ENCODE assay signal across 11 mouse cellular contexts in the genomic region with DNA sequence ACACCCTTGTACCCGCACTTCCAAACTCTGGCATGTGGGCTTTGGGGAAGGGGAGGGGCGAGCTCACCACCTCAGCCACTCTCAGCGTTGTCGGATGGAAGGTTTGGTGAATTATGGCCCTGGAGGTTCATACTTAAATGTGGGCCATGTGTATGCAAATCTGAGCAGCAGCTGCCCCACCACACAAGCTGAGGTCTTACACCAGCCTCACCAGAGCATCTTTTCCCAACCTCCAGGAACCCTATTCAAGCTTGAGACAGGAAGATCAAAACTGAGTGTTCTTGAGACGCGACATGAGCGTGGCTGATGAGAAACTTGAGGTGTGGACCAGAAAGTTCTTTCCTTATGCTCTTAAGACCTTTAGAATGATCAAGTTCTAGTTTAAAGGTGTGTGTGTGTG. TPM values are rescaled to one million over a fixed set of nuclear protein-coding genes. Genes with fewer than 3 reads are reported as not detected.
DNase-seq lines count a peak whose midpoint lies in the region; ATAC-seq lines count a peak whose summit lies in the region.
"Had no signal": no experiment of that assay in that cellular context is flagged by ENCODE, and none has a peak within 500 bp of the region (broad histone marks: within the 10 kb centered on the region; RNA-seq: fewer than 3 reads in every experiment).

No protein-coding gene starts in this region.

- DNase-seq in forebrain, embryonic 11.5 days (ENCODE audit: low spot score): no peak
- no peak for DNase-seq in midbrain, embryonic 10.5 days (ENCODE audit: low spot score)
- no peak for DNase-seq in midbrain, embryonic 14.5 days
- DNase-seq in liver, embryonic 13.5 days: no peak
- no peak for DNase-seq in urinary bladder, adult 2 months (ENCODE audit: low spot score)
- DNase-seq in adrenal gland, postnatal 14 days: no peak
- DNase-seq in gastrocnemius, postnatal 4 days (ENCODE audit: low spot score in 2 of 2): no peak
- DNase-seq: thymus, adult 2 months had no signal

- no peaks in the 10 kb centered on the region for H3K36me3 ChIP-seq in forebrain, embryonic 13.5 days (ENCODE audit: poor library complexity, severe bottlenecking)
- no peaks in the 10 kb centered on the region for H3K36me3 ChIP-seq in forebrain, embryonic 11.5 days (ENCODE audit: control insufficient read depth, insufficient read depth, low read length)
- no peaks in the 10 kb centered on the region for H3K36me3 ChIP-seq in midbrain, embryonic 10.5 days
- H3K36me3 ChIP-seq in midbrain, embryonic 14.5 days (ENCODE audit: control insufficient read depth, insufficient read depth, low read length): no peaks in the 10 kb centered on the region
- no peaks in the 10 kb centered on the region for H3K36me3 ChIP-seq in liver, embryonic 13.5 days

- H3K27me3 ChIP-seq in forebrain, embryonic 13.5 days: peaks cover 59% of the 10 kb centered on the region
- H3K27me3 ChIP-seq in forebrain, embryonic 11.5 days (ENCODE audit: control insufficient read depth, insufficient read depth, low read length): peaks cover 37% of the 10 kb centered on the region
- H3K27me3 ChIP-seq in midbrain, embryonic 10.5 days (ENCODE audit: low read depth, poor library complexity, severe bottlenecking): peaks cover 62% of the 10 kb centered on the region
- peaks cover 44% of the 10 kb centered on the region for H3K27me3 ChIP-seq in midbrain, embryonic 14.5 days (ENCODE audit: control insufficient read depth, insufficient read depth, low read length)
- peaks cover 65% of the 10 kb centered on the region for H3K27me3 ChIP-seq in liver, embryonic 13.5 days

- no peak overlapping the region for H3K27ac ChIP-seq in forebrain, embryonic 13.5 days
- no peak overlapping the region for H3K27ac ChIP-seq in forebrain, embryonic 11.5 days (ENCODE audit: low read depth, low read length)
- no peak overlapping the region for H3K27ac ChIP-seq in midbrain, embryonic 10.5 days (replicated peaks)
- H3K27ac ChIP-seq in midbrain, embryonic 14.5 days (replicated peaks; ENCODE audit: low read depth, low read length): no peak overlapping the region
- no peak overlapping the region for H3K27ac ChIP-seq in liver, embryonic 13.5 days

- no peak overlapping the region for H3K9ac ChIP-seq in forebrain, embryonic 13.5 days
- no peak overlapping the region for H3K9ac ChIP-seq in forebrain, embryonic 11.5 days (ENCODE audit: low read length)
- no peak overlapping the region for H3K9ac ChIP-seq in midbrain, embryonic 14.5 days (replicated peaks; ENCODE audit: low read length)
- H3K9ac ChIP-seq in liver, embryonic 13.5 days: no peak overlapping the region

- no peak for ATAC-seq in forebrain, embryonic 13.5 days
- ATAC-seq in forebrain, embryonic 11.5 days (replicated peaks; ENCODE audit: low FRiP score): no peak
- no peak for ATAC-seq in midbrain, embryonic 14.5 days (ENCODE audit: low FRiP score, low TSS enrichment)
- no peak for ATAC-seq in liver, embryonic 13.5 days (ENCODE audit: low read depth)

- H3K4me2 ChIP-seq in forebrain, embryonic 13.5 days: peak overlapping the region; percentile 72
- no peak overlapping the region for H3K4me2 ChIP-seq in forebrain, embryonic 11.5 days (ENCODE audit: low read depth, low read length, severe bottlenecking)
- H3K4me2 ChIP-seq in midbrain, embryonic 14.5 days (ENCODE audit: low read length): no peak overlapping the region
- H3K4me2 ChIP-seq in liver, embryonic 13.5 days: peak overlapping the region; percentile 71; the same call in 1 of the 2 replicates

- peaks cover 20% of the 10 kb centered on the region for H3K4me1 ChIP-seq in forebrain, embryonic 13.5 days
- peaks cover 10% of the 10 kb centered on the region; the same call in 1 of the 2 replicates for H3K4me1 ChIP-seq in forebrain, embryonic 11.5 days (replicated peaks; ENCODE audit: control insufficient read depth, insufficient read depth, low read length)
- H3K4me1 ChIP-seq in midbrain, embryonic 10.5 days: peaks cover 22% of the 10 kb centered on the region
- H3K4me1 ChIP-seq in midbrain, embryonic 14.5 days (ENCODE audit: control insufficient read depth, insufficient read depth, low read length): peaks cover 4% of the 10 kb centered on the region; the same call in 1 of the 2 replicates
- H3K4me1 ChIP-seq in liver, embryonic 13.5 days (replicated peaks): peaks cover 16% of the 10 kb centered on the region

- WGBS in forebrain, embryonic 13.5 days: 28% methylated on average over 7 of the region's 7 CpGs
- WGBS in forebrain, embryonic 11.5 days: 37% methylated on average over 7 of the region's 7 CpGs
- 39% methylated on average over 7 of the region's 7 CpGs for WGBS in midbrain, embryonic 10.5 days
- WGBS in midbrain, embryonic 14.5 days: 34% methylated on average over 7 of the region's 7 CpGs
- WGBS in liver, embryonic 13.5 days (ENCODE audit: insufficient replicate concordance): 26% methylated on average over 7 of the region's 7 CpGs

- peak overlapping the region; percentile 37; the same call in 1 of the 2 replicates for H3K4me3 ChIP-seq in forebrain, embryonic 13.5 days
- H3K4me3 ChIP-seq in forebrain, embryonic 11.5 days (ENCODE audit: low read depth, low read length): no peak overlapping the region
- H3K4me3 ChIP-seq in midbrain, embryonic 10.5 days: peak overlapping the region; percentile 50; the same call in 1 of the 2 replicates
- H3K4me3 ChIP-seq in midbrain, embryonic 14.5 days (replicated peaks; ENCODE audit: low read depth, low read length): no peak overlapping the region
- no peak overlapping the region for H3K4me3 ChIP-seq in liver, embryonic 13.5 days (replicated peaks)

- no peaks in the 10 kb centered on the region for H3K9me3 ChIP-seq in forebrain, embryonic 13.5 days (replicated peaks)
- no peaks in the 10 kb centered on the region for H3K9me3 ChIP-seq in forebrain, embryonic 11.5 days (ENCODE audit: control insufficient read depth, low read length)
- H3K9me3 ChIP-seq in midbrain, embryonic 10.5 days (replicated peaks): 0 out of 2 replicates have a peak, but pooled peaks cover 4% of the 10 kb centered on the region
- no peaks in the 10 kb centered on the region for H3K9me3 ChIP-seq in midbrain, embryonic 14.5 days (ENCODE audit: control insufficient read depth, low read length)
- H3K9me3 ChIP-seq in liver, embryonic 13.5 days (replicated peaks): peaks cover 4% of the 10 kb centered on the region; the same call in 1 of the 2 replicates

RNA-seq across cellular contexts. Expression of a gene that starts 1.4 kb away (rescaled TPM):
- 0.15 TPM in 1 of 2 replicates, not detected in the other for polyA plus RNA-seq in forebrain, embryonic 13.5 days (2015; fragmentation: Nextera tagmentation; extraction: Ambion mirVana)
- 0.59 TPM in 1 of 2 replicates, not detected in the other for polyA plus RNA-seq in forebrain, embryonic 11.5 days (2014; fragmentation: Nextera tagmentation; extraction: Ambion mirVana)
- 1.8 and 1.9 TPM in 2 replicates for polyA plus RNA-seq in midbrain, embryonic 10.5 days (2016; fragmentation: Nextera tagmentation; extraction: Ambion mirVana)
- 0.93 and 1.1 TPM in 2 replicates for polyA plus RNA-seq in midbrain, embryonic 14.5 days (2014; fragmentation: Nextera tagmentation; extraction: Ambion mirVana)
- 0.16 and 0.28 TPM in 2 replicates for polyA plus RNA-seq in liver, embryonic 13.5 days (2015; fragmentation: Nextera tagmentation; extraction: Ambion mirVana)
- polyA plus RNA-seq in urinary bladder, adult 2 months (2012; rRNA removed): 18.0 and 21.7 TPM in 2 replicates
- 8.3 and 9.8 TPM in 2 replicates for total RNA-seq in adrenal gland, postnatal 14 days (2021)
- total RNA-seq in gastrocnemius, postnatal 4 days (2021): 1 to 10 TPM; 6.8 to 7.9 TPM

RNA-seq across cellular contexts. Expression of a gene that starts 27.3 kb away (rescaled TPM):
- 17.1 and 18.3 TPM in 2 replicates for polyA plus RNA-seq in forebrain, embryonic 13.5 days (2015; fragmentation: Nextera tagmentation; extraction: Ambion mirVana)
- polyA plus RNA-seq in forebrain, embryonic 11.5 days (2014; fragmentation: Nextera tagmentation; extraction: Ambion mirVana): 11.5 and 15.5 TPM in 2 replicates
- 8.9 and 12.9 TPM in 2 replicates for polyA plus RNA-seq in midbrain, embryonic 10.5 days (2016; fragmentation: Nextera tagmentation; extraction: Ambion mirVana)
- 36.5 and 40.3 TPM in 2 replicates for polyA plus RNA-seq in midbrain, embryonic 14.5 days (2014; fragmentation: Nextera tagmentation; extraction: Ambion mirVana)
- polyA plus RNA-seq in liver, embryonic 13.5 days (2015; fragmentation: Nextera tagmentation; extraction: Ambion mirVana): 8.7 and 10.3 TPM in 2 replicates
- polyA plus RNA-seq in urinary bladder, adult 2 months (2012; rRNA removed): 30.7 and 34.3 TPM in 2 replicates
- 24.1 and 24.5 TPM in 2 replicates for total RNA-seq in adrenal gland, postnatal 14 days (2021)
- total RNA-seq in gastrocnemius, postnatal 4 days (2021): 10 to 100 TPM; 32.0 to 35.0 TPM

RNA-seq across cellular contexts. Expression of a gene that starts 56.5 kb away (rescaled TPM):
- polyA plus RNA-seq in forebrain, embryonic 13.5 days (2015; fragmentation: Nextera tagmentation; extraction: Ambion mirVana): not detected in 2 replicates
- not detected in 2 replicates for polyA plus RNA-seq in forebrain, embryonic 11.5 days (2014; fragmentation: Nextera tagmentation; extraction: Ambion mirVana)
- polyA plus RNA-seq in midbrain, embryonic 10.5 days (2016; fragmentation: Nextera tagmentation; extraction: Ambion mirVana): not detected in 2 replicates
- not detected in 2 replicates for polyA plus RNA-seq in midbrain, embryonic 14.5 days (2014; fragmentation: Nextera tagmentation; extraction: Ambion mirVana)
- polyA plus RNA-seq in liver, embryonic 13.5 days (2015; fragmentation: Nextera tagmentation; extraction: Ambion mirVana): not detected in 2 replicates
- not detected in 2 replicates for polyA plus RNA-seq in urinary bladder, adult 2 months (2012; rRNA removed)
- 7.4 and 8.0 TPM in 2 replicates for total RNA-seq in adrenal gland, postnatal 14 days (2021)
- 1 to 10 TPM; 1.3 to 2.0 TPM for total RNA-seq in gastrocnemius, postnatal 4 days (2021)
- total RNA-seq: monocyte, adult 5-6 weeks had no signal
- polyA plus RNA-seq: gonadal fat pad, adult 2 months; thymus, adult 2 months had no signal

Comparison
In these comparisons a context has a peak if more than half of its experiments do, and no peak if none do; other contexts are left out.
1. H3K4me2 ChIP-seq: peak in forebrain, embryonic 13.5 days (single experiment) and liver, embryonic 13.5 days (single experiment); none in forebrain, embryonic 11.5 days (single experiment) and midbrain, embryonic 14.5 days (single experiment).
2. H3K4me3 ChIP-seq: peak in forebrain, embryonic 13.5 days (single experiment) and midbrain, embryonic 10.5 days (single experiment); none in forebrain, embryonic 11.5 days (single experiment), midbrain, embryonic 14.5 days (single experiment) and liver, embryonic 13.5 days (single experiment).